Mouse (Mus musculus) myocyte (in vitro differentiated cells): ENCODE results near the gene Cnot3. TPM values are rescaled to one million over a fixed set of nuclear protein-coding genes. Genes with fewer than 3 reads are reported as not detected.

Source experiments
- H3K27me3 ChIP-seq: one replicate; pipeline ENCODE4 v1.6.1; 2011; ENCODE audit not compliant: control insufficient read depth, insufficient read depth, insufficient read length
- H3K36me3 ChIP-seq: one replicate; pipeline ENCODE4 v1.6.1; 2011; ENCODE audit not compliant: control insufficient read depth, insufficient read depth
- H3K4me2 ChIP-seq: one replicate; pipeline ENCODE4 v1.6.1; 2011; ENCODE audit warnings: low read depth, control low read depth
- H3K4me3 ChIP-seq: one replicate; pipeline ENCODE4 v1.5.1; 2011; ENCODE audit warnings: mild to moderate bottlenecking, control low read depth, moderate library complexity
- H3K79me2 ChIP-seq: one replicate; pipeline ENCODE4 v1.6.1; 2011; ENCODE audit not compliant: control insufficient read depth, insufficient read depth
- H3ac ChIP-seq: one replicate; pipeline ENCODE4 v1.6.1; 2011; ENCODE audit not compliant: control insufficient read depth, insufficient read length
- CEBPB ChIP-seq: IDR thresholded peaks from 2 replicates; pipeline ENCODE4 v1.6.1; 2011; ENCODE audit warnings: mild to moderate bottlenecking, moderate library complexity; ENCODE audit not compliant: poor library complexity, insufficient read depth, severe bottlenecking
- E2F4 ChIP-seq: IDR thresholded peaks from one replicate; pipeline ENCODE4 v1.6.1; 2011; ENCODE audit warnings: mild to moderate bottlenecking, control low read depth, moderate library complexity; ENCODE audit not compliant: insufficient read depth
- MAX ChIP-seq: IDR thresholded peaks from one replicate; pipeline ENCODE4 v1.6.1; 2011; ENCODE audit warnings: low read depth, mild to moderate bottlenecking, control low read depth
- MYOD1 ChIP-seq, 3 experiments: IDR thresholded peaks; one replicate each; pipeline ENCODE4 v1.6.1; 2011; ENCODE audit warnings: control low read depth in 2 of 3, low read depth in 2 of 3, mild to moderate bottlenecking in 2 of 3, moderate library complexity in 1 of 3; ENCODE audit not compliant: insufficient read length in 2 of 3, control insufficient read depth in 1 of 3
- MYOG ChIP-seq, 3 experiments: IDR thresholded peaks; one replicate each; pipeline ENCODE4 v1.6.1; 2011; ENCODE audit warnings: control low read depth in 2 of 3, low read depth in 2 of 3, mild to moderate bottlenecking in 2 of 3; ENCODE audit not compliant: insufficient read length in 2 of 3, control insufficient read depth in 1 of 3, insufficient read depth in 1 of 3
- POLR2A ChIP-seq: IDR thresholded peaks from one replicate; pipeline ENCODE4 v1.6.1; 2011; ENCODE audit warnings: low read depth, mild to moderate bottlenecking, control low read depth, moderate library complexity; ENCODE audit not compliant: insufficient read length
- POLR2AphosphoS2 ChIP-seq: IDR thresholded peaks from one replicate; pipeline ENCODE4 v1.6.1; 2011; ENCODE audit warnings: low read depth, control low read depth; ENCODE audit not compliant: insufficient read length
- REST ChIP-seq: IDR thresholded peaks from one replicate; pipeline ENCODE4 v1.6.1; 2011; ENCODE audit warnings: mild to moderate bottlenecking, control low read depth, moderate library complexity; ENCODE audit not compliant: insufficient read depth, insufficient read length
- SRF ChIP-seq: IDR thresholded peaks from one replicate; pipeline ENCODE4 v1.6.1; 2011; ENCODE audit warnings: low read depth; ENCODE audit not compliant: control insufficient read depth, insufficient read length
- TCF12 ChIP-seq: IDR thresholded peaks from one replicate; pipeline ENCODE4 v1.6.1; 2011; ENCODE audit warnings: mild to moderate bottlenecking, control low read depth; ENCODE audit not compliant: poor library complexity, insufficient read depth, severe bottlenecking
- TCF3 ChIP-seq: IDR thresholded peaks from one replicate; pipeline ENCODE4 v1.6.1; 2011; ENCODE audit warnings: low read depth, control low read depth; ENCODE audit not compliant: insufficient read length
- USF1 ChIP-seq: IDR thresholded peaks from one replicate; pipeline ENCODE4 v1.6.1; 2011; ENCODE audit warnings: low read depth, mild to moderate bottlenecking, control low read depth, moderate library complexity
- polyA plus RNA-seq: library from polyadenylated mRNA; unstranded; fragments of >200 nt; fragmentation: generic; extraction: Trizol; gene quantifications from one replicate; pipeline ENCODE4 v1.2.1, GENCODE M21; 2012; ENCODE audit warnings: missing spikeins

The Cnot3 gene
- polyA plus RNA-seq, 1 experiment: 49.0 TPM

DNA sequence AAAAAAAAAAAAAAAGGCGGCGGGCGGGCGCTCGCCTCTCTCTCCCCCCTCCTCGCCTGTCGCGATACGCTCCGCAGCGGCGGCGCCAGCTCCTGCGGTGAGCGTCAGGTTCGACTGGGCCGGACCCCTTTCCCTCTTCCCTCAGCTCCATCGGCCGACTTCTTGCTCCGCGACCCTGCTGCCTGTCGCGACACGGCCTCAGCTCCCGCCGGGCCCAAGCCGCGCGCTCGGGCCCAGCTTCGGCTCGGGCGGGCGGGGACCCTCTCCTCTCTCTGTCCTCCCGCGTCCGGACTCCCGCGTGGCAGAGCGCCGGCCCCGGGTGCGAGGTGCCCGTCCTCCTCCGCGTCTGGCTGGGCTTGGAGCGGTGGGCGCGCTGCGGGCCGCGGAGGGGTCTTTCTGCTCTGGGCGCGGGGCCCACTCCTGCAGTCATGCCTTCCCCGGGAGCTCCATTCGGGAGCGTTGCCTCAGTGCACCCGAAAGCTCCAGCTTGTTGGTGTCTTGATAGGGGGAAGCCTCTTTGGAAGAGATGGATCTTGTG lies 489 bp downstream of the Cnot3 start:
- Histone ChIP-seq H3ac (peak overlapping the region; percentile 73), H3K4me2 (peak overlapping the region; percentile 90), H3K79me2 (peaks cover 46% of the 10 kb centered on the region), H3K36me3 (peaks cover 3% of the 10 kb centered on the region), H3K4me3 (peak overlapping the region; percentile 68), H3K27me3 (no peaks in the 10 kb centered on the region)
- TF ChIP-seq POLR2A (no peak), POLR2AphosphoS2 (peak; percentile 15), CEBPB (no peak), USF1 (no peak), TCF12 (no peak), E2F4 (no peak), REST (no peak)

GRCm38 (mm10) chr7:3646188-3646587 lies 1.1 kb downstream of the Cnot3 start:
- no peak for TF ChIP-seq E2F4
- TF ChIP-seq MAX: no peak
- no peak for TF ChIP-seq TCF3
- H3K4me3 ChIP-seq: peak overlapping the region; percentile 68
- peak overlapping the region; percentile 73 for H3ac ChIP-seq
- H3K27me3 ChIP-seq: no peaks in the 10 kb centered on the region
- peak overlapping the region; percentile 90 for H3K4me2 ChIP-seq
- H3K79me2 ChIP-seq: peaks cover 46% of the 10 kb centered on the region
- H3K36me3 ChIP-seq: peaks cover 10% of the 10 kb centered on the region

- Histone ChIP-seq H3K27me3 (no peaks in the 10 kb centered on the region), H3K79me2 (peaks cover 46% of the 10 kb centered on the region), H3K4me3 (peak overlapping the region; percentile 68), H3K4me2 (peak overlapping the region; percentile 90), H3K36me3 (peaks cover 14% of the 10 kb centered on the region), H3ac (peak overlapping the region; percentile 73)
- no peak for TF ChIP-seq MYOD1 (IDR thresholded peaks at IDR 0.05; ENCODE audit: control insufficient read depth in 1 of 3, insufficient read length in 2 of 3, low read depth in 2 of 3)
- TF ChIP-seq TCF12: no peak
- TF ChIP-seq POLR2A: no peak
- no peak for TF ChIP-seq MAX
- TF ChIP-seq REST: no peak
- no peak for TF ChIP-seq USF1
- TF ChIP-seq CEBPB: no peak
- no peak for TF ChIP-seq SRF
- TF ChIP-seq TCF3: no peak
- TF ChIP-seq E2F4: no peak
- no peak for TF ChIP-seq POLR2AphosphoS2
- TF ChIP-seq MYOG (IDR thresholded peaks at IDR 0.05; ENCODE audit: control insufficient read depth in 1 of 3, insufficient read depth in 1 of 3, insufficient read length in 2 of 3, low read depth in 2 of 3): no peak
Measured at GRCm38 (mm10) chr7:3646641-3647040, 1.6 kb downstream of the Cnot3 start.

DNA sequence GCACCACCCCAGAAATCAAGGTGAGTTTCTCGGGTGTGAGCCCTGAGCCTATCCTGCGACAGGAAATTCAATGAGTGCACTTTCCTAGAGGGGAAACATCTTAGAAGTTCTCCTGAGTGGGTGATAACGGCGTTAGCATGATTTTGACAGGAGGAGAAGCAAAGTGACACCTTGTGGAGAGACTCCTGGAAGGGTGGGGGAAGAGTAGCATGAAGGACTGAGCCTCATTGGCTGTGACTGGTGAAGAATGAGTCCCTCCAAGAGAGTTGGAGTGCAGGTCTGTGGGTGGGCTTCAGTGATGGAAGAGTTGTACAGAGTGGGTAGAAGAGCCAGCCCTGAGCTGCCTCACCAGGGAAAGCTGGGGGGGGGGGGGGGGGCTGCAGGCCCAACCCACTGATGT lies 11.9 kb downstream of the Cnot3 start:
- H3ac ChIP-seq: no peak overlapping the region
- H3K27me3 ChIP-seq: no peaks in the 10 kb centered on the region
- no peak overlapping the region for H3K4me2 ChIP-seq
- H3K4me3 ChIP-seq: no peak overlapping the region
- TF ChIP-seq POLR2A: no peak
- H3K36me3 ChIP-seq: peaks cover 19% of the 10 kb centered on the region
- peaks cover 4% of the 10 kb centered on the region for H3K79me2 ChIP-seq

DNA sequence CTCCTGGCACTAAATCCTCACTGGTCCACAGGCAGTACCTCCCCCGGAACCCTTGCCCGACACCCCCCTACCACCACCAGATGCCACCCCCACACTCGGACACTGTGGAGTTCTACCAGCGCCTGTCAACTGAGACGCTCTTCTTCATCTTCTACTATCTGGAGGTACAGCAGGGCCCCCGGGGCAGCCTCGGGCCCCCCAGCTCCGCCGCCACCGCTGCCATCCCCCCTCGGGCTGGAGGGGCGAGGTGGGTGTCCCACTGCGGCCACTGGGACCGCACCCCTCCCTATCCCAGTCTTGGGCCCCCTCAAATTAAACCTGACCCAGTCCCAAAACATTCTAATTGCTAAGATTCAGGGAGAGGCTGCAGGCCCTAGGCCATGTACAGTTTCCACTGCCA lies 13.5 kb downstream of the Cnot3 start:
- Histone ChIP-seq H3K36me3 (peaks cover 15% of the 10 kb centered on the region), H3K79me2 (no peaks in the 10 kb centered on the region), H3ac (no peak overlapping the region), H3K4me2 (no peak overlapping the region), H3K27me3 (no peaks in the 10 kb centered on the region), H3K4me3 (no peak overlapping the region)
- TF ChIP-seq POLR2A: no peak
- TF ChIP-seq POLR2AphosphoS2: no peak
- no peak for TF ChIP-seq TCF3
- TF ChIP-seq TCF12: no peak
- no peak for TF ChIP-seq CEBPB
- TF ChIP-seq USF1: no peak
- TF ChIP-seq SRF: no peak
- no peak for TF ChIP-seq REST
- no peak for TF ChIP-seq MYOD1 (IDR thresholded peaks at IDR 0.05; ENCODE audit: control insufficient read depth in 1 of 3, insufficient read length in 2 of 3, low read depth in 2 of 3)
- no peak for TF ChIP-seq MAX
- no peak for TF ChIP-seq MYOG (IDR thresholded peaks at IDR 0.05; ENCODE audit: control insufficient read depth in 1 of 3, insufficient read depth in 1 of 3, insufficient read length in 2 of 3, low read depth in 2 of 3)
- no peak for TF ChIP-seq E2F4
